Mouse (Mus musculus): ENCODE results near the gene Gmeb1.

The Gmeb1 gene

DNA sequence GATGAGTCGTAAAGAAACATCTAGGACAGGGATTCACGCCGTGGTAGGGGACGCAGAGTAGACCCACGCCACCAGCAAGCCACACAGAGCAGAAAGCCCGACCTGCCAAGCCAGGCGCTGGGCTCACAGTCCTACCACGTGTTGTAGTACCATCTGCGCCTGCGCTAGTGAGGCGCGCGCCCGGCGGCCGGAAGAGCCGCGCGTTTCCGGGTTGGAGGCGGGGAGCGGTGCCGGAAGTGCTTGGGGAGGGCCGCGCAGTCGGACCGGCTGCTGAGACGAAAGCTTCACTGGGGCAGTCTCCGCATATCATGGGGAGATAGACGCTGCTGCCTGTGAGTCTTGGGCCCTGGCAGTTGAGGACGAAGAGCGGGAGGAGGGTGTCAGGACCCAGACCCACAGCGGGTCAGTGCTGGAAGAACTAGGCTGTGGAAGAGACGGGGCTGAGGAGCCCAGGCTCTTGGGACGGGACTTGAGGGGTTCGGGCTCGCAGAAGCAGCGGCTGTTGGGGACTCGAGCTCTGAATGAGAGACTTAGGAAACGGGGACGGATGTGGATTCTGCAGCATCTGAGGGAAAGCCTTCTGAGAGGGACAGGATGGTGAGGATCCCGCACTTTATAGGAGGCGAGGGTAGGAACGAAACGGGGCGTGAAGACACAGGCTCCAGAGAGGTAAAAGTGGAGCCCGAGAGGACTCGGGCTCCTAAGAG, 12.9 kb upstream of the Gmeb1 start, which contains the start of gene Taf12:
Gene Taf12, plus strand, starts transcription at position 220 of the 707 bp plus-strand sequence.
- DNase-seq (ENCODE audit: inconsistent ontology term): peak; percentile 97

DNA sequence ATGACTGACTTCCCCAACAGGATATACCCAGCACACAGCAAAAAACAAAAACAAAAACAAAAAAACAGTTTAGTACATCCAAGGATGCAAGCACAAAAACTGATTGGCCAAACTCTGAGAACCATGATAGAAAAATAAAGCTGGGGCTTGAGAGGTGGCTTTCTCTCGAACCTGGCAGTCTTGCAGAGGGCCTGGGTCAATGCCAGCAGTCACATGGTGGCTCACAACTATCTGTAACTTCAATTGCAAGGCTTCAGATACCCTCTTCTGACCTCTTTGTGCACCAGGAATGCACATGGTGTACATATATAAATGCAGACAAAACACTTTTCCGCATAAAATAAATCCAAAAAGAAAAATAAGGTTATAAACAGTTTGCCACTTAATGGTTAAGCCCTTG, 11.8 kb upstream of the Gmeb1 start:
- no peak for DNase-seq (ENCODE audit: inconsistent ontology term)

DNA sequence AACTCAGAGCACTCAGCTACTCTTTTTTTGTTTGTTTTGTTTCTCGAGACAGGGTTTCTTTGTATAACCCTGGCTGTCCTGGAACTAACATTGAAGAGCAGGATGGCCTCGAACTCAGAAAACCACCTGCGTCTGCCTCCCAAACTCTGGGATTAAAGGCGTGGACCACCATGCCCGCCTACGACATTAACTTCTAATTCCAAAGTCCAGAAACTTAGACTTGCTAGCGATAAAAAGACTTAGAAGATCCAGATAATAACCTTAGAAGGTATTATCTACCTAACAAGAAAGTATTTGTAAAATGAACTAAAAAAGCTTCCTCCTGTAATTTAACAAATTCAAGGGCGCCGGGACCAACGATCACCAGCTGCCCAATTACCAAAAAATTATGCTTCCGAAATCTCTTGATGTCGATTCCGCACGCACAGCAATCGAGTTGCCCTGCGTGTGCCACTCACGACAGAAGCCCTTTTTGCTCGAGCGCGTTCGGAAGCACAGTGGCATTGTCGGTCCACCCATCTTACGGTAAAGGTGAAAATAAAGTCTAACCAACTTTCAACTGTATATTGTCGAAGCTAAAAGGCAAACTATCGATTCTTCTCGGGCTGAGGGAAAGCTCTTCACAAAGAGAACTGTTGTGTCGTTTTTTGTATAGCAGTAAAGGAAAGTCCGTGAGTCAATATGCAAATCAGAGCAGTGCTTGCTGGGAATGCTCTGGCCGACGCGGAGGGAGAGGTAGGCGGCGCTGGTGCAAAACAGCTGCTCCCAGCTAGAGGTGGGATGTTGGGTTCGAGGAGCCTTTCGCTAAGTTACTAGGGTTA, 8.5 kb upstream of the Gmeb1 start:
- DNase-seq (ENCODE audit: inconsistent ontology term): peak; percentile 96

DNA sequence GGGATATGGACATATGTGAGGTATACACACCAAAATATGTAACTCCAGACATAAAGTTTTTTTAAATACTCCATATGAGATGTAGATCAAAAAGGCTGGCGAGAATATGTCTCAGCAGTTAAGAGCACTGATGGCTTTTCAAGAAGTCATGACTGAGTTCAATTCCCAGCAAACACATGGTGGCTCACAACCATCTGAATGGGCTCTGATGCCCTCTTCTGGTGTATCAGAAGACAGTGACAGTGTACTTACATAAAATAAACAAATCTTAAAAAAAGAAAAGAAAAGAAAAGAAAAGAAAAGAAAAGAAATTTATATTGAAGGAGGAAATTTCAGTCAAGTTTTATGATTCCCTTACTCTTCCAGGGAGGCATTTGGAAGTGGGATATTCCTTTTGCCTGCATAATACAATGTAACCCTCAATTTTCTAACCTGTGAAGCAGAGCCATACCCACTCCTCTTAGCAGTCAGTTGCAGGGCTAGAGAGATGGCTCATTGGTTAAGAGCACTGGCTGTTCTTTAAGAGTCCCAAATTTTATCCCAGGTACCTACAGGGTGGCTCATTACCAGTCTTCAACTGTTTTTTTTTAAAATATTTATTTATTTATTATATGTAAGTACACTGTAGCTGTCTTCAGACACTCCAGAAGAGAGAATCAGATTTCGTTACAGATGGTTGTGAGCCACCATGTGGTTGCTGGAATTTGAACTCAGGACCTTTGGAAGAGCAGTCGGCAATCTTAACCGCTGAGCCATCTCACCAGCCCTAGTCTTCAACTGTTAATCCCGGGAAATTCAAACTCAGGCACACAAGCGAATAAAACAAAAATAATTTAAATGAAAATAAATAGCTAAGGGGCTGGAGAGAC, 7.7 kb upstream of the Gmeb1 start:
- peak; percentile 67 for DNase-seq (ENCODE audit: inconsistent ontology term)

DNA sequence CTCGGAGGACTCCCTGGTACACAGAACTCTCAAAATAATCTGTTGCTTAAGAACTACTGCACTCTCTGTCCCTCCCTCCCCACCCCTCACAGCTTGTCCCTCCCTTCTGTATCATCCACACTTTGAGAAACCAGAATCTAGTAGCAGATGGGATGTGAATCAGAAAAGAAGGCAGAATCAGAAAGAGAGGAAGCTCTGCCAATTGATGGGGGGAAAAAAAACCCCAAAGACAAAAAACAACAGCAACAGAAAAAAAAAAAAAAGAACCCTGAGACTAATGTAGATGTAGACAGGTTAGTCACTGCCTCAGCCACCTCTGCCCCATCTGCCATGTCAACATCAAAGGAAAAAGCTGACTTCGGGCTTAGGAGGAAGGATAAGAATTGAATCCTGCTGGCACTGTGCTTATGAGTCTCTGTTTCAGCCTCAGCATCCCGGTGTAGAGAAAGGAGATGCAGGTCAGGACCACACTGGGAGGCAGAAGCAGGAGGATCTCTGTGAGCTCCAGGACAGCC, 5.5 kb upstream of the Gmeb1 start:
- DNase-seq (ENCODE audit: inconsistent ontology term): no peak

DNA sequence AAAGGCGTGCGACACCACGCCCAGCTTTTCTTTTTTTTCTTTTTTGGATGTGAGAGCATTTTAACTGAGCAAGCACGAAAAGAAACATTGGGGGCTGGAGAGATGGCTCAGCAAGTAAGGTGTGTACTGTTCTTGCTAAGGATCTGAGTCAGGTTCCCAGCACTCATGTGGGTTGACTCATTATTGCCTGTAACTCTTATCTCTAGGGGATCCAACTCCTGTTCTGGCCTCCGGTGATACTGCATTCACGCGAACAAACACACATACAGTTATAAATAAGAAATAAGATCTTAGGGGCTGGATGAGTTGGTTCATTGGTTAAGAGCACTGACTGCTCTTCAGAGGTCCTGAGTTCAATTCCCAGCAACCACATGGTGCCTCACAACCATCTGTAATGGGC, 1.9 kb upstream of the Gmeb1 start:
- no peak for DNase-seq (ENCODE audit: inconsistent ontology term)

DNA sequence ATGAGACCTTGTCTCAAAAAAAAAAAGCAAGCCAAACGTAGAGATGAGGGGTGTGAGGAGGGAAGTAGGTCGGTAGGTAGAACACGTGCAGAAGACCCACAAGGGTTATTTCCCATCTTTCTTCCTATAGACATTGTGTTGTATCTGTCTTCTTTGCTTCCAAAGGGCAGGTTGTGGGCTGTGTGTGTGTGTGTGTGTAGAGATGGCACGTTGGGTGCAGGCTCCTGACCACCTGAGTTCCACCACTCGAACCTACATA, 885 bp upstream of the Gmeb1 start:
- DNase-seq (ENCODE audit: inconsistent ontology term): no peak

DNA sequence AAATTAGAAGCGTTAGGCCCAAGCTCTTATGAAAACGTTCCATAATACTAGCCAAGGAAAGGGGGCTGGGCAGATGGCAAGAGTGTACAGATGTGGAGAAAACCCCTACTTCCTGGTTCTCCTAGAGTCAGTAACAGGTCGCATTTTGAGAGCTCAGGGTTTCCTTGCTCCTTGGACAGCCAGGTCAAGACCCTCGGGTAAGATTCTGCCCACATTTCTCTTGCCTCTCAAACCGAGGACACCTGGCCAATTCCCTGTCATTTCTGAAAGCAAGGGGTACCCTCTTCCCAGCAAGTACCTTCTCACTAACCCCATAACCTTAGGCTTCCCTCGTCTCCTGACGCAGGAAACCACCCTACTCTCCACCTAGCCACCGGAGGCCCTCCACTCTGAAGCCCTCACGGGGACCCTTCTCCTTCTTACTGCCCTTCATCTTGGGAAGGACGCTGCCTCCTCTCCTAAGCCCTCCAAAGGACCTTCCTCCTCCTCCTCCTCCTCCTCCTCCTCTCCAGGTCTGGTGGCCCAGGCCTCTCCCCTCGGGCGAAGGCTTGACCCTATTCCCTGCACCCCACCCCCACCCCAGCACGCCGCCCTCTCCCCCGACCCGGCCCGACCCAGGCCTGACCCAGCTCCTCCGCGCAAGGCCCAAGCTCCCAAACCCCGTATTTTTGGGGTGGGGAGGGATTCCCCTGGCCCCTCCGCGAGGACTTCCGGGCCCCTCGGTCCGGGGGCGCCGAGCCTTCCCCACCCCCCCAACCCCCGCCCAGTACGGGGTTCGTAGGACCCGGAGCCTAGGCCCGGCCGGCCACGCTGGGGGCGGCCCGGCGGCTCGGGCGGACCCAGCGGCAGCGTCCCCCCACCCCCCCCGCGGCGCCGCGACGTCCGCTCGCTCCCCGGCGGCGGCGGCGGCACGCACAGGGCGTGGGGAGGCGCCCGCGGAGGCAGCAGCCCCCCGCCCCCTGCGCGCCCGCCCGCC, 710 bp downstream of the Gmeb1 start:
- peak; percentile 70 for DNase-seq (ENCODE audit: inconsistent ontology term)

DNA sequence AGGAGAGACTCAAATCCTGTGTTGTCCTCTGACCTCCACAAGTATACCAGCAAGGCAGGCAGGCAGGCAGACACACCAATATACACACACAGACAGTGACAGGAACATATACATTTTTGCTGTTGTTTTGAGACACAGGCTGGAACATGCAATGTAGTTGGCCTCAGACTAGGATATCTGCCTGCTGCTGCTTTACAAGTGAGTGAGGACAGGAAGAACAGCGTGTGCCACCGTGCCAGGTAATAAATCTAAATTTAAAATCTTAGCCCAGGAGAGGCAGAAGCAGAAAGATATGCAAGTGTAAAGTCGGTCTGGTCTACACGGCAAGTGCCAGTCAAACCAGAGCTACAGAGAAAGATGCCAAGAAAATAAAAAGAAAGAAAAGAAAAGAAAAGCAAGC, 2.2 kb downstream of the Gmeb1 start:
- no peak for DNase-seq (ENCODE audit: inconsistent ontology term)

DNA sequence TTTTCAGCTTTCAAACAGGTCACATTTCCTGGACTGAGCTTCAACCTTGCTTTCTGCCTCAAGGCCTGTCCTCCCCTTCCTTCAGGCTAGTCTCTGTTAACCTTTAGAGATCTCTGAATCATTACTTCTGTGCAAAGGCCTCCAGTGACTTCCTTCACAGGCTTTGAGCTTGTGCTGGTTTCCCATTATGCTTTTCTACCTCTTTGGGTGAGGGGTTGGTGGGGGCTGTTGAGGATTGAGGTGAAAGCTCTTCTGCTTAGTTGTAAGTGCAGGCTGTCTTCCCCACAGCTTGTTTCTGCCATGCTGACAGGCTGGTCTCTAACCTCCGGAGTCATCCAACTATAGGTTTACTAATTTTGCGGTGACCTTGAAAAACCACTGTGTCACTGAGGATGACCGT, 5.0 kb downstream of the Gmeb1 start:
- no peak for DNase-seq (ENCODE audit: inconsistent ontology term)

DNA sequence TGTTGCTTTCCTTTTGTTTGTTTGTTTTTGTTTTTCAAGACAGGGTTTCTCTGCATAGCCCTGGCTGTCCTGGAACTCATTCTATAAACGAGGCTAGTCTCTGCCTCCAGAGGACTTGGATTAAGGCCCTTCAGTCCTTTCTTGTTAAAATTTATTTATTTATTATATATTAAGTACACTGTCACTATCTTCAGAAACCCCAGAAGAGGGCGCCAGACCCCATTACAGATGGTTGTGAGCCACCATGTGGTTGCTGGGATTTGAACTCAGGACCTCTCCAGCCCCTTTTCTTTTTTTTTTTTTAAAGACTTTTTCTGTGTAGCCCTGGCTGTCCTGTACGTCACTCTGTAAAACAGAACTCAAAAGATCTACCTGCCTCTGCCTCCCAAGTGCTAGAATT, 6.4 kb downstream of the Gmeb1 start:
- no peak for DNase-seq (ENCODE audit: inconsistent ontology term)

DNA sequence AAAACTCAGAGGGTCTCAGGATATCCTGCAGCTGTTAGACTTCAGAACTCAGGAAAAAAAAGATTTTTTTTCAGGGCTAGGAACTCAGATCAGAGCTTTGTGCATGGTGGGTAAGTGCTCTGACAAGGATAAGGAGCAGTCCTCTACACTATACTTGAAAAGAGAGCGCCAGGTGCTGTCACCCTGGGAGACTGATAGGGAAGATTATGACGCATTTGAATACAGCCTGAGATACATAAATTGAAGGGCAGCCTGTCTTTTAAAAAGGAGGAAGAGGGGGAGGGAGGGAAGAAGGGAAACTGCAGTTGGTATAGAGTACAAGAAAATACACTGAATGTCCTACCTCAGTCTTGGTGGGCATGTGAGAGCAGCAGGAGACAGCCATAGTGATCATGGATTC, 7.8 kb downstream of the Gmeb1 start:
- DNase-seq (ENCODE audit: inconsistent ontology term): no peak

DNA sequence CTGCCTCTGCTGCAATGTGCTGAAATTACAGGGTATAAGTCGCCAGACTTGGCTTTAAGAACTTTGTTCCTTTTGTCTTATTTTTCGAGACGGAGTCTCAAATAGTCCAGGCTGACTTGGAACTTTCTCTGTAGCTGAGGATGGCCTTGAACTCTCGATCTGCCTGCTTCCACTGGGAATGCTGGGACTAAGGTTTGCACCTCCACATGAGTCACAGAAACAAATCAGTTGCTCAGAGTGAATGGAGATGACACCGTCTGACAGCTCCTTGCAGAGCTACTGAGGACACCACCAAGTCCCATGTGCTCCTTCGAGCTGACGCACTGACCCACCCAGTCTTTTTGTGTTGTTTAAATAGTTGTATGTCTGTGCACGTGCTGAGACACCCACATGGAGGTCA, 8.3 kb downstream of the Gmeb1 start:
- no peak for DNase-seq (ENCODE audit: inconsistent ontology term)

DNA sequence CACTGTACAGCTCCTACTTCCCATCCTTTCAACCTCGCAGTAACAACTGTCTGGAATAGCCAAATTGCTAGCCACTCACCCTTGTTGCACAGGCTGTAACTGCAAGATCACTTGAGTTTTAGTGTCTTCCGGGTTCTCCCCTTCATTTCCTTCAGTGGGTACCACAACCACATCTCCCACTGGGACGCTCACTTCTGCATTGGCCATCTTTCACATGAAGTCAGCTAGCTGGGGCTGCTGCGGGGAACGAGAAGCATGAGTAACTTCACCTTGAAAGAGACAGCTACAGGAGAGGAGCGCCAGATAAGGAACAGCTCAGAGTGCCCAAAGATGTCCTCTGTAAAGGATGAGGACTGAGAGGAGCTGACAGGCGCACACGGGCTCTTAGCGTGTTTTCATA, 9.8 kb downstream of the Gmeb1 start:
- DNase-seq (ENCODE audit: inconsistent ontology term): no peak

DNA sequence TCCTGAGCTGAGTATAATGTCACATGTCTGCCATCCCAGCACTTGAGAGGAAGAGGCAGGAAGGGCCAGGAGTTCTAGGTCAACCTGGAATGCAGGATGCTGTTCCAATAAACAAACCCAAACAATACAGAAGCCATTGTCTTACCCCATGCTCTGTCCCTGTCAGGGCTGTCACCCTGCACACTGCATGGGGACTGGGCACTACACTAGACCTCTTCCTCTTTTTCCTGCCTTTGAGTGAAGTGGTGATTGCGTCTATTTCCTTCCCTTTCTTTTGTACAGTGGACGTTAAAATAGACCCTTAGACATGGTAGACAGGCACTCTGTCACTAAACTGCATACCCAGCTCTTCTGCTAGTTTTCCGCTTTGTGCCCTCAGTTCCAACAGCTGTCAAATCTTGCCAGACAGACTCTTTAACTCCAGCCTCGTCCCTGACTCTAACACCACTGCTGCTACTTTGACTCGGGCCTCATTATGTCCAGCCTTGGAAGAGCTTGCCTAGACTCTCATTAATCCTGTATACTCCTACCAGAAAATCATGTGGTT, 13.9 kb downstream of the Gmeb1 start:
- DNase-seq (ENCODE audit: inconsistent ontology term): no peak

DNA sequence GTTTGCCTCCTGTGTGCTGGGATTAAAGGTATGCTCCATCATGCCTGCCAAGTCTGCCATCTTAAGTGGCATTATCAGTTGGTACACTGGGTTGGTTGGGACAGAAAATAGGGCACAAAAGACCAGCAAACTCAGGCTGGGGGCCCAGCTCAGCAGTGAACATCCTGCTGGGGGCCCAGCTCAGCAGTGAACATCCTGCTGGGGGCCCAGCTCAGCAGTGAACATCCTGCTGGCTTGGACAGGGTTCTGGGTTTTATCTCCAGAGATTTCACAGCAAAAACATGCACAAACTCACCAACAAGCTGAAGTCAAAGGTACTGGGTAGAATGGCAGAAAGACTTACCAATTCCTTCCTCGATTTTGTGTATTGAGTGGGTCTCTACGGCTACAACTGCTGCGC, 15.8 kb downstream of the Gmeb1 start:
- no peak for DNase-seq (ENCODE audit: inconsistent ontology term)

DNA sequence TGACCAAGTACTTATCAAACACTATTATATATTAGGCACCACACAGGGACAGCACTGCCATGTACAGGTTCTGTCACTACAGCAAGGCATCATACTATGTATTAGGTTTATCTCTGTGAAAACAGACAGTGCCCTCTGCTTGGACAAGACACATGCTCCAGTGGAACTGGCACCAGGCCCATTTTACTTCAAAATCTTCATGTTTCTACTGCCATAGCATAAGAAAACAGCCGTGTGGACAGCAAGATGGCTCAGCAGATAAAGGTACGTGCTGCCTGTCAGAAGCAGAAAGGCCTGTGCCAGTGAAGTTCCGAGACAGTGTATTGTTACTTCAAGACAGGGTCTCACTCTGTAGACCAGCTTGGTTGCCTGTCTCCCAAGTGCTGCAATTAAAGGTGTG, 20.2 kb downstream of the Gmeb1 start:
- DNase-seq (ENCODE audit: inconsistent ontology term): no peak

DNA sequence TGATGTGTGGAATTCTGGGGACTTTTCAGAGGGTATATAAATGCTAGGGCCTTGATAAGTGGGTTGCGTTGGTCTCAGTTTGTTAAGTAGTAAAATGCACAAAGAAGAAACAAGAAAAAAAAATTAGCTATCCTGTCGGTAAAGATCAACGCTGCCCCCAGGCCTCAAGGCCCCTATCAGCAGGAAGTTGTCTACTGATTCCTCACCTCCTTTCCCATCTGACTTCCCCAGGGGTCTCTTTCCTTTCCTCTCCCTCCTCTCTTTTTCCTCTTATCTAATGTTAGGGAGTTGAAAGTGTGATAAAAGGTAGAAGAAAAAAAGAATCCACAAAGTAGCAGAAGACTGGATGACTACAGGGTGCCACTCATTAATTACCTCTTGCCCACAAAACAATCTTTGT, 21.0 kb downstream of the Gmeb1 start:
- no peak for DNase-seq (ENCODE audit: inconsistent ontology term)

DNA sequence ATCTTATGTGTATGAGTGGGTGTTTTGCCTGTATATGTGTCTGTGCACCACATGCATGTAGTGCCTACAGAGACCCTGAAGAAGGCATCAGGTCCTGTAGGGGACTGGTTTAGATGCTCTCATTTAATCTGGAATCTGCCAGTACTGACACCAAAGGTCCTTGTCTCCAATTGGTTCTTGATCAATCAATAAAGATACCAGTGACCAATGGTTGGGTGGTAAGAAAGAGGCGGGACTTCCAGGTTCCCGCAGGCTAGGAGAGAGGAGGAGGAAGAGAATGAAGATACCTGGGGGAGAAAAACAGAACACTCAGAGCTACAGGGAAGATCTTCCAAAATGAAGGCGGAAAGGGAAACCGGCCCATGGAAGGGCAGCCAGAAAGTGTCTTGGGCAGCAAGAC, 23.0 kb downstream of the Gmeb1 start:
- no peak for DNase-seq (ENCODE audit: inconsistent ontology term)

DNA sequence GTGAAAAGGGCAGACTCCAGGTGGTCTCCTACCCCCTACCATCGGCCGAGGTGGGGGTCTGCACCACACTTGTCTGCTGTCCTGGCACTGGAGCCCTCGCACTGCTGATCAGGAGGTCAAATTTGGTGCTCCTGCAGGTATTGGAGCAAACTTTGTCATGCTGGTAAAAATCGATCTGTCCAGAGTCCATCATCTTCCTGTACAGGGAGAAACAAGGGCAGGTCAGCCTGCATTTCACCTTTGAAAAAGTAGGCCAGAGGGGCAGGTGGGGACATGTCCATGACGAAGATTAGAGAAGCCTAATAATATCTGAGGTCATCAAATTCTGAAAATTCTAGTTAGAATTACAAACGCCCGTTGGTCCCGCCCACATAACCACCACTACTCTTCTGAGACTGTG, 26.7 kb downstream of the Gmeb1 start:
- DNase-seq (ENCODE audit: inconsistent ontology term): no peak

DNA sequence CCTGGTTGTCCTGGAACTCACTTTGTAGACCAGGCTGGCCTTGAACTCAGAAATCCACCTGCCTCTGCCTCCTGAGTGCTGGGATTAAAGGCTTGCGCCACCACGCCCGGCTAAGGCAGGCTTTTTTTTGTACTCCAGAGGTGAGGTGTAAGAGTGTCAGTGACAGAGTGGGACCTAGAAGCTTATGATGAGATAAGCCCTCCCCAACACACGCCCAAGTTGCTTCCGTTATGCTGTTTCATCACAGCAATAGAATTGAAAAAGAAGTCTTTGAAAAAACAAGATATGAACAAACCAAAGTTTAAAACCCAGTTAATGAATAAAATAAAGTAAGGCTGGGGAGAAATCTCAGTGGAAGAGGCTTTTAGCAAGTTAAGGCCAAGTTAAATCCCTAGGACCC, 31.0 kb downstream of the Gmeb1 start:
- no peak for DNase-seq (ENCODE audit: inconsistent ontology term)
